Mouse (Mus musculus): Measurements from ENCODE around the gene Gm38392. TPM values are rescaled to one million over a fixed set of nuclear protein-coding genes. Genes with fewer than 3 reads are reported as not detected.
A peak's percentile ranks its signal among the peaks of the same experiment; 100 is the strongest.
"Not testable (repeated sequence)": the region's sequence is repeated elsewhere in the genome, so short reads cannot be mapped to it uniquely, and the experiment has no call there.

Gm38392 gene
- polyA plus RNA-seq, 1 experiment = not detected

GRCm38 (mm10) chr3:88299172-88299571 is 12.2 kb upstream of the Gm38392 start:
- TF ChIP-seq CTCF (IDR thresholded peaks at IDR 0.05; ENCODE audit: extremely low read depth, insufficient read depth, low read length) (no peak), POLR2A (IDR thresholded peaks at IDR 0.05; ENCODE audit: extremely low read depth, insufficient read depth, low read length) (no peak)
- H3K4me3 ChIP-seq (ENCODE audit: insufficient read depth, low read length) = no peak overlapping the region
- H3K4me1 ChIP-seq (ENCODE audit: control insufficient read depth, insufficient read depth, low read length) = peaks cover 2% of the 10 kb centered on the region; the same call in 1 of the 2 replicates
- H3K27ac ChIP-seq (ENCODE audit: insufficient read depth, low read length) = no peak overlapping the region

DNA sequence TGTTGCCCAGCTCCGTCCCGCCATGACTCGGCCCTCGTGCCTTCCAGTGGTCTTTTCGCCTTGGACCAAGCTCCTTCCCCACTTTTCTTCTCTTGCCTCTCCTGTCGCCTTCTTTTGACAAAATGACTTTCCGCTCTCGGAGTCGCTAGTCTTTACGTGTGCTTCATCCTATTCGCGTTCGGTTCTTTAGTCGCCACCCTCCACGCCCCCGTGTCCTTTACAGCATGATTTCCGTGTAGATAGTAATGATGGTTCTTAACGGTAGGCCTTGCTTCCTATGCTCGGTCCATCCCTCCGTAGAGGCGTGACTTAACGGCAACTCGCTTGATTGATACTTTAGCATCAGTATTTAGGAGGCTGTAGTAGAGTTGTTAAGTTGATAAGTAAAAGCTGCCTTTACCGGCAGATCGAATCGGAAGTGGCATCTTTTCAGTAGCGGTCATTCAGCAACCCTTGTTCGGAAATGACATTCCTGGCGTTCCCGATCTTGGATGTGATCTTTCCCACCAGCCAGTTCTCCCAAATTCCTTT is 10.4 kb upstream of the Gm38392 start:
- Histone ChIP-seq H3K4me1 (ENCODE audit: control insufficient read depth, insufficient read depth, low read length) (peaks cover 2% of the 10 kb centered on the region; the same call in 1 of the 2 replicates), H3K27ac (ENCODE audit: insufficient read depth, low read length) (peak overlapping the region; percentile 66), H3K4me3 (ENCODE audit: insufficient read depth, low read length) (peak overlapping the region; percentile 77)
- TF ChIP-seq CTCF (IDR thresholded peaks at IDR 0.05; ENCODE audit: extremely low read depth, insufficient read depth, low read length) (no peak), POLR2A (IDR thresholded peaks at IDR 0.05; ENCODE audit: extremely low read depth, insufficient read depth, low read length) (no peak)

- Histone ChIP-seq H3K4me1 (ENCODE audit: control insufficient read depth, insufficient read depth, low read length) (peaks cover 2% of the 10 kb centered on the region; the same call in 1 of the 2 replicates), H3K4me3 (ENCODE audit: insufficient read depth, low read length) (peak within 1 kb of the TSS; percentile 77), H3K27ac (ENCODE audit: insufficient read depth, low read length) (peak within 1 kb of the TSS; percentile 83)
- TF ChIP-seq POLR2A (IDR thresholded peaks at IDR 0.05; ENCODE audit: extremely low read depth, insufficient read depth, low read length) (peak; percentile 92), CTCF (IDR thresholded peaks at IDR 0.05; ENCODE audit: extremely low read depth, insufficient read depth, low read length) (no peak)
Measured at GRCm38 (mm10) chr3:88296561-88297318, 9.7 kb upstream of the Gm38392 start, which contains the start of the genes Tsacc and Cct3. Gene Tsacc (minus strand): TSS chr3:88296999. Gene Cct3 (plus strand): TSS chr3:88297116.

GRCm38 (mm10) chr3:88296110-88296560 is 9.1 kb upstream of the Gm38392 start:
- Histone ChIP-seq H3K4me3 (ENCODE audit: insufficient read depth, low read length) (peak overlapping the region; percentile 77), H3K4me1 (ENCODE audit: control insufficient read depth, insufficient read depth, low read length) (peaks cover 2% of the 10 kb centered on the region; the same call in 1 of the 2 replicates), H3K27ac (ENCODE audit: insufficient read depth, low read length) (no peak overlapping the region)
- TF ChIP-seq POLR2A (IDR thresholded peaks at IDR 0.05; ENCODE audit: extremely low read depth, insufficient read depth, low read length) (no peak), CTCF (IDR thresholded peaks at IDR 0.05; ENCODE audit: extremely low read depth, insufficient read depth, low read length) (no peak)

- H3K4me1 ChIP-seq (ENCODE audit: control insufficient read depth, insufficient read depth, low read length); H3K4me3 ChIP-seq (ENCODE audit: insufficient read depth, low read length); H3K27ac ChIP-seq (ENCODE audit: insufficient read depth, low read length): not testable (repeated sequence)
Measured at GRCm38 (mm10) chr3:88295272-88295671, 8.3 kb upstream of the Gm38392 start.

GRCm38 (mm10) chr3:88291970-88292369 is 5.0 kb upstream of the Gm38392 start:
- H3K4me3 ChIP-seq (ENCODE audit: insufficient read depth, low read length) = no peak overlapping the region
- H3K27ac ChIP-seq (ENCODE audit: insufficient read depth, low read length) = no peak overlapping the region
- TF ChIP-seq CTCF (IDR thresholded peaks at IDR 0.05; ENCODE audit: extremely low read depth, insufficient read depth, low read length) = peak; percentile 20; the same call in 1 of the 2 replicates
- no peak for TF ChIP-seq POLR2A (IDR thresholded peaks at IDR 0.05; ENCODE audit: extremely low read depth, insufficient read depth, low read length)
- H3K4me1 ChIP-seq (ENCODE audit: control insufficient read depth, insufficient read depth, low read length) = no peaks in the 10 kb centered on the region

DNA sequence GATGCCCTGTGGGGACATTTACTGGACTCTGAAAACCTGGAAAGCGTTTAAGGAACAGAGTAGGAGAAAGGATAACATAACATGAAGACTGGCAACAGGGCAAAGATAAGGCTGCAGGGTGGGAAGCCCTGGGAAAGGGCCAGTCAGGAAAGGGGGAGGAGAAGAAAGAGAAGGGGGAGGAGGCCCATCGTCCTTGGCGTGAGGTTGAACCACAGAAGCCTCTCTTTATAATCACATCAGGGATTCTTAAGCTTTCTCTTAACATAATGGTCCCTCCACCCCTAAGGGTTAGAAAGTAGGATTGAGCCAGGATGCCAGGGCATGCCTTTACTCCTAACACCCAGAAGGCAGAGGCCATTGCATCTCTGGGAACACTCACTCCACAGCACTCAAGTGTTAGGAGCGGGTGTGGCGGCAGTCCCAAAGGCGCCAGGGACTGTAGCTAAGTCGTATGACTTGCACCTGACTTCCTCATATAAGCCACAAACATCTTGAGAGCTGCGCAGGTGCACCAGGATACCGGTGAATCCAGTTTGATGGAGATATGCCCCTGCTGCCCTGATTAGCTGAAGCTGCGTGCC is 1.2 kb upstream of the Gm38392 start:
- H3K4me1 ChIP-seq (ENCODE audit: control insufficient read depth, insufficient read depth, low read length); H3K27ac ChIP-seq (ENCODE audit: insufficient read depth, low read length); H3K4me3 ChIP-seq (ENCODE audit: insufficient read depth, low read length): not testable (repeated sequence)

DNA sequence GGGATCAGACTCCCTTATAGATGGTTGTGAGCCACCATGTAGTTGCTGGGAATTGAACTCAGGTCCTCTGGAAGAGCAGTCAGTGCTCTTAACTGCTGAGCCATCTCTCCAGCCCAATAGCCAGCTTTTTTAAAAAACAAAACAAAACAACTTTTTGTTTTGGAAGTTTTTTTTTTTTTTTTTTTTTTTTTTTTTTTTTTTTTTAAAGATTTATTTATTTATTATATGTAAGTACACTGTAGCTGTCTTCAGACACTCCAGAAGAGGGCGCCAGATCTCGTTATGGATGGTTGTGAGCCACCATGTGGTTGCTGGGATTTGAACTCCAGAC is 1.5 kb downstream of the Gm38392 start:
- H3K4me3 ChIP-seq (ENCODE audit: insufficient read depth, low read length); H3K4me1 ChIP-seq (ENCODE audit: control insufficient read depth, insufficient read depth, low read length); H3K27ac ChIP-seq (ENCODE audit: insufficient read depth, low read length): not testable (repeated sequence)

GRCm38 (mm10) chr3:88284815-88285564 is 2.0 kb downstream of the Gm38392 start:
- H3K4me1 ChIP-seq (ENCODE audit: control insufficient read depth, insufficient read depth, low read length); H3K4me3 ChIP-seq (ENCODE audit: insufficient read depth, low read length); H3K27ac ChIP-seq (ENCODE audit: insufficient read depth, low read length): not testable (repeated sequence)

DNA sequence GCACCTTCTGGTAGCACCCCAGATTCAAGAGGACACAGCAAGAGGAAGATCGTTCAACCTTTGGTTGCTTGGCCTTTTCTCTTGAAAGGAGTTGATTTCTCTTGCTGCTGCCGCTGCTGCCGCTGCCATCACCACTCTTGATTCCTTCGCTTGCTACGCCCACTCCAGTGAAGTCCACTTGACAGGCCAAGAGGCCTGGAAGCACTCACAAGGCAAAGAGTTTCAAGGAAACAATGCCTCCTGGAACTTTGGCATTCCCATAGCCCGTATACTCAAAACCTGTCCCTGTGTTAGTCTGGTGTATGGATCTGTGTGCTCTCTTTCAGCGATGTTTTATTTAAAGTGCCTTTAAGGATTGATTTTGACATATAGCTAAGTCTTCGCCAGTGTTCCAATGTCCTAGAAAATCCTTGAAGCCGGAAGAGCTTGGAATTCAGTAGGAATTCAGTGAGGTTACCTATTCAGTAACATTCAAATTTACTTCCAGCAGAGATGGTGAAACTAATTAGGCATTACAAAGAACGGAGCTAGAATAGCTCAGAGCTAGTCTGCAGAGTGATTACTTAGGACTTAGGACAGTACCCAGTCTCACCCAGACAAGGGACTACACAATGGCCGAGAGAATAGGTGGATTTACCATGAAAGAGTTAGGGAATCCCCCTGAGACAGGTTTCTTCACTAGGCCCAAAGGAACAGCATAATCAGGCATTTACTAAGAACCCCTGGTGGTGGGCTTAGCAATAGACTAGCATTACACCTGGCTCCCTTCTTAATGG is 5.7 kb downstream of the Gm38392 start:
- H3K4me1 ChIP-seq (ENCODE audit: control insufficient read depth, insufficient read depth, low read length); H3K27ac ChIP-seq (ENCODE audit: insufficient read depth, low read length); H3K4me3 ChIP-seq (ENCODE audit: insufficient read depth, low read length): not testable (repeated sequence)
